Mouse (Mus musculus) small intestine, adult 2 months (tissue): ENCODE measurements at regions not wholly inside any gene's neighbourhood (a gene's known extent, or its start where the extent isn't known, plus 50 kb on each side); places are given as distances from the start of the nearest gene placed in this dataset.

Source experiments
- CTCF ChIP-seq: fragments of 200-500 bp; IDR thresholded peaks from 2 replicates; pipeline ENCODE4 v1.5.1; 2012; ENCODE audit warnings: low read depth, mild to moderate bottlenecking, control low read depth, inconsistent platforms, low read length, moderate library complexity, mixed read lengths; ENCODE audit not compliant: insufficient replicate concordance, insufficient read length; ENCODE audit errors: extremely low read depth
- POLR2A ChIP-seq: fragments of 200-500 bp; IDR thresholded peaks from 2 replicates; pipeline ENCODE4 v1.6.1; 2012; ENCODE audit warnings: low read depth, mild to moderate bottlenecking, control low read depth, inconsistent platforms, low read length, moderate library complexity

- TF ChIP-seq CTCF (no peak), POLR2A (no peak)
These were observed 65.9 kb upstream of the Mpp6 start for GRCm38 (mm10) chr6:50044165-50044564.
